Mouse (Mus musculus): ENCODE results near the gene Col5a1. TPM values are rescaled to one million over a fixed set of nuclear protein-coding genes. Genes with fewer than 3 reads are reported as not detected.

Col5a1 gene
- total RNA-seq, 2 experiments from 2014 or later: 14.8 to 17.9 TPM

DNA sequence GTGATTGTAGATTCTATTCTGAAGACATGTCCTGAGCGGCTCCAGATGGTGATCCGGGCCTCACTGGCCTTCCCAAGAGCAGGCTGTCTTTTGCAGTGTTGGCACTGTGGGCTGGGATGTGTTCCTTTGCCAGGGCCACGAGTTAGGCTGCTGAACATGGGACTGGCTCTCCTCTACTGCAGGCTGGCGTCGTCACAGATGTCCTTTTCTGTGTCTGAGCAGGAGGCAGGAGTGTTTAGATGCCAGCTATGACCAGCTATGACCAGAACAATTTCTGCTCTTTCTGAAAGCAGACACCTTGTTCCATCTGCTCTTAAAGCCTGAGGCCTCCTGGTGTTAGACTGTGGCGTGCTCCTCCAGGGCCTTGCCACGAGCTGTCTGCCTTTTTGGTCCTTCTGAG is 31.9 kb downstream of the Col5a1 start:
- DNase-seq: peak in 1 of 2 experiments; percentile 69

DNA sequence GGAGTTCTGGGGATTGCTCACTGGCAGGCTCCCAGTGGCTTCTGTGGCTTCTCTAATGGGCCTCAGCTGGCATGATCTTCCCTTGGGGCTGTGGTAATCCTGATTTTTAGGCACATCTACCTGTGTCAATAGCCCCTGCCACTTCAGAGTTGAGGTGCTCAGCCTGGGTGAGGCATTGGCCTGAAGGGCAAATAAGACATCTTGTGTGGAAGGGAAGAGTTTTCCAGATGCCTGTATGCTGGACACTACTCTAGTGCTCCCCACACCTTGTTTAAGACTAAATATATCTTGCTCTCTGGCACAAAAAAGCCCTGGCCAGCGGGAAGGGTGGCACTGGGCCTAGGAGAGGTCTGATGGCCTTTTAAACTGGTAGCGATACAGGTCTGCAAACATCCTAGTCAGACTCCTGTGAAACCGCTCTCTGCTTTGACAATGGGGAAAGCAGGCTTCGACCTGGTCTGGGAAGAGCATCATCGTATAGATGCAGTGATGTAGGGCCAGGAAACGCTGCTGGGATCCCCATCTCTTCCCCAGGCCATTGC is 33.2 kb downstream of the Col5a1 start:
- DNase-seq: no peak

DNA sequence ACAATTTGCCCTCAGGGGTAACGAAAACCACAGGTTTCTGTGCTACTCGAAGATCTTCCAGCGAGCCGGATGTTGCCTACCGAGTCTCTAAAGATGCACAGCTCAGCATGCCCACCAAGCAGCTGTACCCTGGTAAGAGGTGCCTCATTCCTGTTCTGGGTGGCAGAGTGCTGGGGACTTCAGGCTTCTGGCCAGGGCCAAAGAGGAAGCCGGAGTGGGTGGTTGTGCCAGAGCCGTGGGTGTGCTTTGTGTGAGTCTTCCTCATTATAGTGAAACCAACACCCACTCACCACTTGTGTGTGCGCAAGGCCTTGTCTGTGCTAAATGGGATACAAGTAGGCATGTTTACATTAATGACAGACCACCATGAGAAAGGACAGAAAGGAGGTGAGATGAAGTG is 35.8 kb downstream of the Col5a1 start:
- DNase-seq: no peak

DNA sequence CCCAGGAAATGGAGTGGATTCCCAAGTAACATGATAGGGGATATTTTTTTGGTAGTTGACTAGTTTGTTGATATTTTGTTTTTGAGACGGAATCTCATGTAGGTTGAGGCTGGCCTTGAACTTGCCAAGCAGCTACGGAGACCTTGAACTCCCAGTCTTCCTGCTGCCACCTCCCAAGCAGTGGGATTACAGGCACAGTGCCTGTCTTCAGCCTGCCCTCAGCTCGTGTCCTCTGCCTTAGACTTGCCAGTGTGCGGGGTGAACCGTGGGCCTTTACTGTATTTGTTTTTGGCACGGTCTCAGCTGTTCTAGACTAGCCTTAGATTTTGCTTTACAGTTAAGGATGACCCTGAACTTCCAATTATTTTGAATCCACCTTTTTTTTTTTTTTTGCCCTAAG is 37.5 kb downstream of the Col5a1 start:
- DNase-seq: no peak

DNA sequence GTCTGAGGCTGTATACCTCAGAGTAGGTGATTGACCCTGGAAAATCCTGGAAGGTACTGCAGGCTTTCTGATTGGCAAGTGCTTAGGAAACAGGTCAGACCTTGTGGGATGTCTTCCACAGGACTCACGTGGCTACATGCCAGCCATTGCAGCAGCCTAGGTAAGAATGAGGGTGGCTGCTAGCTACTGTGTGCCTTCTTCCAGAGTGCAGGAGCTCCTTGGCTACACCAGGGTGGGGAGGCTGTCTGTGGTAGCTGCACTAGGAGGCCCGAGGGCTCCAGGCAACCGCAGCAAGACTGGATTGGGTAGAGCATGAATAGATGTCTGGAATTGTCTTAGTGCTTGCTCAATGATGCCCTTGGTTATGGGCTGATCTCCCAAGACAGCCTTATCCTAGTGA is 38.2 kb downstream of the Col5a1 start:
- DNase-seq: no peak

DNA sequence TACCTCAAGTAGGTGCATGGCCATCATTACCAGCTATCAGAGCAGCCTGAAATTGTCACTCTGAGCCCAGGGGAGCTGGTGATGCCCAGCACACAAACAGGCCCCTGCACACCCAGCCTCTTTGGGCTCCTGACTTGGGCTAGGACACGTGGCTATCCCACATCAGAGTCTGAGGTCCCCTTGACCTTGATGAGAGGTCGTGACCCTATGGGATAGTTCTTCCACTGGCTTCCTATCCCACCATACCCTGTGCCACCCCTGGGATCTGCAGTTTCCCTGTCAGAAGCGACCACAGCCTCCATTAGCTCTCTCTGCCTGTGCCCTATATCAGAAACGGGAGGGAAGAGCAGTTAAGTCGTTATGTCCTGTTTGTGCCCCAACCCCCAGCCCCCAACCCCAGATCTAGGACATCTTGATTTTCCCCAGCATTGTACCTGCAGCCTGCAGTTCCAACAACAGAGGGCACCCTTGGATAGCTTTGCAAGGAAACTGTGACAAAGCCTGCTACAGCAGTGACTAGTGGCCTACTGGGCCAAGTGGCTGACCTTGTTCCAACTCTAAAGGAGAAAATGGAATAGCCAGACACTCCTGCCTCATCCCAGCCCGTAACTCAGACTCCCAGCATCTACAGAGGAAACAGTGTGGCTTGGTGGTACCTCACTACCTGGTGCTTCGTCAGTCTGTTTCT is 40.4 kb downstream of the Col5a1 start:
- peak; percentile 60 to 84 for DNase-seq

DNA sequence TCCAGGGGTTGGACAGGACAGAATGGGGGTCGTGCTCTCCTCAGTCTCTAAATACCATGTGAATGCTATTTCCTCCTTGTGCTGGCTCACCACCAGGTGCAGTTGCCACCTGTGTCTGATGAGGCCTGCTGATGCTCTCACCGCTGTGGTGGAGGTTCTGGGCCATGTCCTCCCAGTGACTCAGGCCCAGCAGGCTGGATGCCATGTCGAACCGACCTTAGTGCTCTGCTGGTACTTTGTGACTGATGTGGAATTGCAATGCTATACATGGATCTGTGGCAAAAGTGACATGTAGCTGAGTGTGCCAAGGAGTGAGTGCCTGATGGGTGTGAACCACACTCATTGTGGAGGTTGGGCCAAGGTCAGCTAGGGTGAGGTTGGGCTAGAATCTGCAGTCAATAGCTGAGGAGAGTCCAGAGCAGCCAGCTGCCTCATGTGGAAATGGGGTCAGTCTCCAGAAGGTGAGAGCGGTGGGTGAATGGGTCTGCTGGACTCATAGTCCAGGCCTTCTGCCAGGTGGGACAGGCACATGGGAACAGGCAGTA is 44.3 kb downstream of the Col5a1 start:
- no peak for DNase-seq

DNA sequence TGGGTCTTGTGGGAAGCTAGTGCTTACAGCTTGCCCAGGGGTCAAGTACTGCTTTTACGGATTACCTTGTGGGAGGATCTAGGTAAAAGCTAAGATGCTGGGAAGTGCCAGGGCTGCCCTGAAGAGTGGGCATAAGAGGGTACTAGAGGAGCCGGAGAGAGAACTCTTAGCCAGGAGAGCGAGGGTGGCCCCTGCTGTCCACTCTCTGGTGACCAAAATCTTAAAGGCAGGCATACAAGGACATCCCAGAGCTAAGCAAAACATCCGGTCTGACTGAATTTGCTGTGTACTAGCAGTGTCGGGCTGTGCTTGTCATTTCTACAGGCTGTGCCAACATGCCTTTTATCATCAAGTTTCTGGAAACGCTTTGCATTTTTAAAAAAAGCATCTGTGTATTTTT is 44.9 kb downstream of the Col5a1 start:
- DNase-seq: no peak

DNA sequence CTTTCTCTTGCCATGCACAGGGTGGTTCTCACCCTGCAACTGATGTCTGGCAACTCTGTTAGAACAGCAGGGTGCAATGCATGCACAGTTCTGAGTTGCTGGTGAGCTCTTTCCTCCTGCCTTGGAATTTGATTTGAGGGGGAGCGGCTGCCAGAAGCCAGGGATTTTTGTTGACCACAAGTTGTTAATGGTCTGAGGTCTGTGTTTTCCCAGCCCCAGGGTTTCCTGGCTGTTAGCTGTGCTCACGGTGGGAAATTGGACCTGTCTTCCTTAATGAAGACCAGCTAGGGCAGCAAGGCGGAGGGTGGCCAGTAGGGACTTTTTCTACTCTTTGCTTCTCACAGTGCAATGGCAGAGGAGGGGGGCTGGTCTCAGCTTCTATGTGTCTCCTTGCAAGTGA is 45.7 kb downstream of the Col5a1 start:
- DNase-seq: no peak

DNA sequence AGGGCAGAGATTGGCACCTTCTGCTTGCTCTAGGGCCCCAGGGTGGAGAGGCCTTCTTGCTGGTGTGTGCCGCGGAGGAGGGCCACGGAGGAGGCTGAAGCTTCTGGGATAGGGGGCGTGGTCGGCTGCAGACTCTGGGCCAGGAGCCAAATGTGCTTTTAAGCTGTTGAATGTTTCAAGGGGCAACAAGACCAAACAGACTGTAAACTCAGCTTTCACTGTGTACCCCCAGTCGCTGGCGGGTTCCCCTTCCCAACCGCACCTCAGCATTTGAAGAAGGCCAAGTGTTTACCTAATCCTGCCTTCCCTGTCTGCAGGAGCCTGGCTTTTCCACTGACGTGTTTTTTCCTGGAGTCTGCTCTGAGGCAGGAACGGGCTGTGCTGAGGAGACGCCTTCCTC is 48.0 kb downstream of the Col5a1 start:
- DNase-seq: peak; percentile 70 to 77

DNA sequence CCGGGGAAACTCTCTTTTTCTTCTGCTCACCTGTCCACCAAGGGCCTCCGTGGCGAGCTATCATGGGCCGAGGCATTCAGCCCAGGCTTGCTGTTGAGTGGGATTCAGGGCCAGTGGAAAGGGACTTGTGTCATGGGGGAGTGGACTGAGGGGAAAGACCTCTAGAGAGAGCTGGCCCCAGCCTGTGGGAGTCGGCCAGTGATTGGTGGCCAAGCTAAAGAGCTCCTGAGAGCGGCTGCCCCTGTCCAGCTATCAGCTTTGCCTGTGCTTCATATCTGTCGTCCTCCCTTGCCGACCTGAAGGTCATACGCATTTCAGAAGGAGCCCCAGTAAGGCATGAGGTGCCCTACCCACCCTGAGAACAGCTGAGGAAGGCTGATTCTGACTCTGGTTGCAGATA is 48.6 kb downstream of the Col5a1 start:
- DNase-seq: no peak

DNA sequence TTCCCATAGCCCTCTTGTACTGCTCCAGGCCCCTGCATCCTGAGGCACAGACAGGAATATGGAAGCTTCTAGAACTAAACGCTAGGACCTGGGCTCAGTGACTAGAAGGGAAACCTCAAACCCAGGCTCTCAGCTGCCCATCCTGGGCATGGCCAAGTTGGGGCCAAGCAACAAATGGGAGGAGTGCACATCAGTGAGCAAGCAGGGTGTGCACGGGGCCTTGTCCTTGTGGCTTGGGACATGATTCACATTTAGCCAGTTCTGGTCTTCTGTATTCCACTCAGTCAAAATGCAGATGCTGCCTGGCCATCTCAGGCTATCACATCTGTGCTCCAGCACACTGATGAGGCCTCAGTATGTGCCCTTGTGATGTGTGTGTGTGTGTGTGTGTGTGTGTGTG is 49.2 kb downstream of the Col5a1 start:
- DNase-seq: no peak

DNA sequence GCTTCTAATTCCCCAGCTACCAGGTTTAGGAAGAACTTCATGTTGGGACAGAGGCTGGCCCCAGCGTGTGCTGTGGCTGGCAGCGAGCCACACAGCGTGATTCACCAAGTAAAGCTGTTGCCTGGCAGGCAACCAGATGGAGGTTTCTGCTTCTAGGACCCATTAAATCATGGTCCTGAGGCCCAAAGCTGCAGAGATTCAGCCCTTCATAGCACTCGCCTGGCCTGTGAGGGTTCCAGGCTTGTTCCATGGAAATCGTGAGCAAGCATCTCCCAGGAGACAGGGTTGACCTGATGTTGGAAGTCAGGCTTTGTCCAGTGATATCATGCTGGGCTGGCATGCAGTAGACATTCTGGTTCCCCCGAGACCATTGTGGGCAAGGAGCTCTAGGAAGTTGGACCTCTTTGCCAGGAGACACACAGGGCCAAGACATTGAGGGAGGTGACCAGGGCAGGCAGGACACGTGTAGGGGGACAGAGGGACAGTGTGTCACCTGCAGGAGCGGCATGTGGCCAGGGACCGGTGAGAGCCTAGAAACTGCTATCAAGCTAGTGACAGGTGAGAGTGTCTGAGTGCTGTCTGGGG is 50.5 kb downstream of the Col5a1 start:
- peak; percentile 83 to 86 for DNase-seq

DNA sequence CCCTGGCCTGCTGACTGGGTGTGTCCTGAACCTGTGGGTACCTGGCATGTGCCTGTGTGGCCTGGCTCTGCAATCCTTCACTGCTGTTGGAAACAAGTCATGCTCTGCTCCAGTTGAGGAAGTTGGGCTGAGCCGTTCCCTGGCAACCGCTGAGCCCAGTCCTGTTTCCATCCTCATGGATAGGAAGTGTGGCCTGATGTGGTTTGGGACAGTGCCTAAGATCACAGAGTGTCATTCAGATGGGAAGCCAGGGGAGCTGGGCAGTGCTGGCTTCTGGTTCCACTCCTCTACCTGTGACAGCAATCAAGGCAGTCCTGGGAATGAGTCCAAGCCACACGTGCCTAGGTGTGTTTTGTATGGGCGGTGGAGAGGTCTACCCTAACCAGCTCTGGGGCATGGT is 53.2 kb downstream of the Col5a1 start:
- DNase-seq: peak in 1 of 2 experiments; percentile 79

DNA sequence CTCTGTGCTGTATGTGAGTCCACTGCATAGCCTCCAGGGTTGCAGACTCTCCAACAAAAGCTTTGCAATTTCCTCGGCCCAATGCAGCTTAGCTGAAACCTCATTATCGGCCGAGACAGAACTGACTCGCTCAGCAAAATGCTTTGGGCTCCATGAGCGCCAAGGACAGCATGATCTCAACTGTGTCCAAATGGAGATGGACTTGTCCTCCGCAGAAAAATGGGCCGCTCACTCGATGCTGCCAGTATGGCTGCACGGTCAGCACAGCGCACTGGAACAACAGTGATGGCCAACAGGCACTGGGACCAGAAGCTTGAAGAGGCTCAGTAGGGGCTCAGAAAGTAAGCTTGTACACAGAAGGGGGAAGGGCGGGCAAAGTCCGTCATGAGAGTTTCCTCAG is 53.9 kb downstream of the Col5a1 start:
- no peak for DNase-seq

DNA sequence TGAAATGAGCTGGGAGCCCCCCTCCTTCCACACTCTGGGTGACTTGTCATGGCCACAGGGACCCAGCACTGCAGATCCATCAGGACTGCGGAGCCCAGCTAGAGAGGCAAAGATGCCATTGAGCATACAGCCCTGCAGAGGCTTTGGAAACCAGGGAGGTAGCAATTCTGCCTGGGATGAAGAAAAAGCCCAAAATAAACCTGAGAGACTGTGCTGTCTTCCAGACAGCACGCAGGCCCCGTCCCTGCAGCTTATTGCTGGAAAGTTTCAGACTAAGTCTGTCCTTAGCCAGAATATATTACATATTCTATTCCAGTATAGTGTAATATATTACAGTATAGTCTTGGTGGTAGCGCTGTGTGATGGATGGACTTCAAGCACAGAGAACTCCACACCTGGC is 61.0 kb downstream of the Col5a1 start:
- DNase-seq: no peak

DNA sequence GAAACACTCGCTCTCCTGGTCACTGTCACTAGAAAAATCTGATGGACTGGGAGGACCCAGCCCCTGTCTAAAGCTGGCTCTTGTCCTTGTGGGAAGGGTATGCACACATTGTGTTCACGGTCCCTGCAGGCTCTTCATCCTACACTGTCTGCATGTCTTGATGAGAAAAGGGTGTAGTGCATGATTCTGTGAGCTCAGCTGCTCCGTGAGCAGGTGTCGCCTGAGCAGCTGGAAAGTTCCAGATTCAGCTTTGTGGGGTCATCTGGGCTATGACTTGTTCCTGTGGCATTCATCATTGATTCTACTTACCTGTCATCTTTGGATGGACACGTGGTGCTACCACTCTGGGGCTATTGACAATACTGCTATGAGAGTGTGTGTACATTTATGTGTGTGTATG is 61.7 kb downstream of the Col5a1 start:
- DNase-seq: no peak

DNA sequence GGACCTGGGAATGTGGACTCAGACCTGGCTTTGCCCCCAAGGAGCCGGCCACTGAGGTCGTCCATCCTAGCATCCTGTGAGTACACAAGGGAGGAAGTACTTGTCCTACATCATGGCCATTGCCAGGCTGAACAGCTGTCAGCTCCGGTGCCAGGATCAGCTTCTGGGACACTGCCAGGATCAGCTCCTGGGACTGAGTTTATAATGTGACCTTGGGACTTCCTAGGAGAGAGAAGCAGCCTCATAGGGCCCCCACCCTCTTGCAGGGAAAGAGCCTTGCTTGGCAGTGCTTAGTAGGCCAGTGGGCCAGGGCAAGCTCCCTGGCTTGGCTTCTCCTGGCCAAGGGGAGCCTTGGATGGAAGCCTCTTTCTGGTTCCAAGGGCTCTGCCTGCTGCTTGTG is 67.6 kb downstream of the Col5a1 start:
- peak; percentile 62 to 72 for DNase-seq

DNA sequence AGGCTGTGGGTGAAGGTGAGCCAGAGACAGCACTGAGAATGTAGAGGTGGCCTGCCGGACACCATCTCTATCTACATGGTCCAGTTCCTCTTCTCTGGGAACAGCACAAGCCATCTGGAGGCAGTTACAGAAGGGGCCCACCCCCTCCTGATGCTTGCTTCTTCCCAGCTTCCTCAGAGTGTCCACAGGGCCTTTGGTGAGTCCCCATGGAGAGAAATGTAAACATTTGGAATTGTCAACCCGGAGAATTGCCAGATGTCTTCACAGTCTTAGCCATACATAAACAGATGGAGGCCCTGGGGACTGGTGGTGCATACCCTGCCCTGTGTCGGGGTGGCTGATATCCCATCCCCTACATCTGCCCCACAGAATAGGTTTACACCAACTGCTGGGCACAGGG is 68.7 kb downstream of the Col5a1 start:
- no peak for DNase-seq

DNA sequence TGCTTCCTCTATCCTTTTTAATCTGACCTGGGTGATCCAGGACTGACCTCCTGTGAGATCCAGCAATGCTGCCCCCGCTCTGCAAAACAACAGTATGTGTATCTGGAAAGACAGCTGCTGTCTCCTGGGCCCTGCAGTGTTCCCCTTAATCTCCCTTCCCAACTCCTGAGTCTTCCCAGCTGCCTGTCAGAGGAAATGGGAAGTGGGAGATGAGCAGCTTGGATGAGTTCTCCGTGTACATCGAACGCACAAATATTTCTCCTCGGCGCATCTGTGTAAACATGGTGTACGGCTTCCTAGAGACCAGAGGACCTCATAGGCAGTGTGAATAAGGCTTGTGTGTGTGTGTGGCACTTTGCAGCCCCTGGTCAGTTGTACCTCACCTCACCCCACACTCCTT is 70.5 kb downstream of the Col5a1 start:
- peak; percentile 39 to 57 for DNase-seq

DNA sequence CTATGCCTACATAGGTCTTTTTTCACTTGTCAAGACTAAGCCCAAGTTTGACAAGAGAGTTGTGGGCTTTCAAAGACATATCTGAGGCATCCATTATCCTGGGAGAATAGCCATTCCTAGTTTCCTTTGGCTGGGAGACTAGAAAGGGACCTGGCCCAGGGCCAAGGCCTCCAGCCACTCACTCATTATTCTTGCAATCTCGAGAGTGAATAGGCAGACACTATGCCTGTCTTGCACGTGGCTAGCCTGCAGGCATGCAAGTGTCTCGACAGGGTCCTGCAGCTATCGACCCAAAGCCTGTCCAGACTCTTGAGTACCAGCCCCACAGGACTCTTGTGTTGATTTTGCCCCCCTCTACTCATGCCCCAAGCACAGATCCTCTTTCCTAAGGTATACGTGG is 71.0 kb downstream of the Col5a1 start:
- DNase-seq: peak; percentile 47 to 63

DNA sequence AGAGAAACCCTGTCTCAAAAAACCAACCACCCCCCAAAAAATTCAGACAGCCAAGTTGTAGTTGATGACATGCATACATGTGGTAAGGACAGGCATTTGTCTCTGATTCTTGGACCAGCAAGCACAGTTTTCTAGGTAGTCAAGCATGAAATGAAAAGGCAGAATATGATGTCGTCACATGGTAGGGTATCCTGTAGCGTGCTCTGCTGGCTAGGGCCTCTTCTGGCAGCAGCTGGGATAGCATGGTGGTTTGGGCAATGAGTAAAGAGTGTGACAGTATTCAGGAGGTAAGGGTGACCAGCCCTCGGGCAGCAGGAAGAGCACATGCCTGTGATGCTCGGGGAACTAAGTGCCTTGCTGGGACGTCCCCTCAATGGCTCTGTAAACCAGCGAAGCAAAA is 73.0 kb downstream of the Col5a1 start:
- no peak for DNase-seq

DNA sequence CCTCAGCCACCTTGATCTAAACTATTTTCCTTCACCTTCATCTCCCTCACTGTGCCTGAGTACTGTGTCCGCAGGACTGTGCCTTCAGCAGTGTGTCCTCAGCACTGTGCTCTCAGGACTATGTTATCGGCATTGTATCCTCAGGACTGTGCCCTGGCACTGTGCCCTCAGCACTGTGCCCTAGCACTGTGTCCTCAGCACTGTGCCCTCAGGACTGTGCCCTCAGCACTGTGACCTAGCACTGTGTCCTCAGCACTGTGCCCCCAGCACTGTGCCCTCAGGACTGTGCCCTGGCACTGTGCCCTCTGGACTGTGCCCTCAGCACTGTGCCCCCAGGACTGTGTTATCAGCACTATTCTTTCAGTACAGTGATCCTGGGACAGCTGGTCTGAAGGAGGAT is 75.0 kb downstream of the Col5a1 start:
- DNase-seq: no peak

DNA sequence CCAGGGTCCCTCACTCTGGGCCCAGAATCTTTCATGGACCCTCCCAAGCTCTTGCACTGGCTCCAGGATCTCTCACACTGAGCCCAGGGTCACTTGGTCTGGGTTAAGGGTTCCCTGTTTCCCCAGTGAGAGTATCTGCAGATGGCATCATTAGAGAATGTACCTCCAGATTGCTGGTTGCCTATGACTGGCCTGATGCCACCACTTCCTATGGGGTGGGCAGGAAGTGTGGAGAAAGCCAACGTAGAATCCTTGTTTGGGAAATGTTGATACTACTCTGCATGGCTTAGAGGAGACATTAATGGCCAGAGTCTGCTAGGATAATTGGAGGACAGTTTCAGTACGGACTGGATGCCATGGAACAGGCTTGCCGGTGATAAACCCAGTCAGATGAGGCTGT is 76.2 kb downstream of the Col5a1 start:
- no peak for DNase-seq
